Mouse (Mus musculus): ENCODE measurements around the gene Ppp6r2.

Gene Ppp6r2

DNA sequence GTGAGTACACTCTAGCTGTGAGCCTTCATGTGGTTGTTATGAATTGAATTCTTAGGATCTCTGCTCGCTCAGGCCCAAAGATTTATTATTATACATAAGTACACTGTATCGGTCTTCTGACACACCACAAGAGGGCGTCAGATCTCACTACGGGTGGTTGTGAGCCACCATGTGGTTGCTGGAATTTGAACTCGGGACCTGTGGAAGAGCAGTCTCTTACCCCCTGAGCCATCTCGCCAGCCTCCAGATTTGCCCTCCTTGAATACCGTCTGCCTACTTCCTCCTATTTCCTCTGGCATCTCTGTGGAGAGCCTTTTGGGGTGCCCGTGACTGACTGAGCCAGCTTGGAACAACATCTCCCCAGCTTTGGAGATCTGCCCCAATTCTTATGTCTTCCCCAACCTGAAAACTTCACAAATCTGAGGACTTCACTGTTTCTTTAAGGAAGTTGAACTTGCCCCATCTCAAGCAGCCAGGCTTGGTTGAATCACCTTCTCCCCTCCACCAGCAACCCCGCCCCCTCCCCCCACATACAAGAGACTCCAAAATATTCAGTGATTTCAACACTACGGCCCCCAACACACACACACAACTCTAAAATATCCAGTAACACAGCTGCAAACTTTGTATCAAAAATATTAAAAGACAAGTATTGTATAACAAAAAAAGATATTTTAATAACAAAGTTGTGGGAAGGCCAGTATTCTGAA, 29.6 kb upstream of the Ppp6r2 start:
- no peak for DNase-seq (ENCODE audit: low spot score in 2 of 2)

DNA sequence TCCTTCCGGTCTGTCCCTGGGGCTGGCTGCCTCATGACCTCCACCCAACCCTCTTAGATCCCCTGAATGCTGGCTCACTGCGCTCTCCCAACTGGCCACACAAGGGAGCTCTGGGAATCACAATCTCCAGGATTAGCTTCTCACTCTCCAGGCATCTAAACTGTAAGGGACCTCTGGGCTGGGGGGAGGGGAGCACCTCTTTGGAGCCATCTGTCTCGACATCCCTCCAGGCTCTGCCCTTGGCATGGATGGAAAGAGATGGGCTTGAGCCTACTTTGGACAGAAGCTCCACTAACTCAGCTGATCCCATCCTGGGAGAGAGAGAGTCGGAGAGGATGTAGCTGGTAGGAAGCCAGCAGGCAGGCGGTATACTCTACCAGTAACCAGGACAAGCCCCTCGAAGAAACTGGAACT, 29.0 kb upstream of the Ppp6r2 start:
- no peak for DNase-seq (ENCODE audit: low spot score in 2 of 2)

DNA sequence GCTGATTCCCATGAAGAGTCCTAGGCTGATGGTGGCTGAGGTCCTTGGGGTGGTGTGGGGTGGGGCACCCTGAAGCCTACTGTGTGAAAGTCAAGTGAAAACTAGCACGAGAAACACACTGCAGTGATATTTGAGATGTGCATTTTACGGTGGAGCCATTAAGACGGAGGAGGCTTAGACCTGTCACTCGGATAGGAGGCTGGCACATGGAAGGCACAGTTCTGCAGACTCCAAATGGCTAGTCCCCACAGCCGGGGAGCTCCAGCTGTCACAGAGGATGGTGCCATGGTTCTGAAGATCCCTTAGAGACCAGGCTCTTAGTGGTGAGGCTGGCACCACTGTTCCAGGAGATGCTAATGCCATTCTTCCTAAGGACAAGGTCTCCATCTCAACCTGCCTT, 28.5 kb upstream of the Ppp6r2 start:
- no peak for DNase-seq (ENCODE audit: low spot score in 2 of 2)

DNA sequence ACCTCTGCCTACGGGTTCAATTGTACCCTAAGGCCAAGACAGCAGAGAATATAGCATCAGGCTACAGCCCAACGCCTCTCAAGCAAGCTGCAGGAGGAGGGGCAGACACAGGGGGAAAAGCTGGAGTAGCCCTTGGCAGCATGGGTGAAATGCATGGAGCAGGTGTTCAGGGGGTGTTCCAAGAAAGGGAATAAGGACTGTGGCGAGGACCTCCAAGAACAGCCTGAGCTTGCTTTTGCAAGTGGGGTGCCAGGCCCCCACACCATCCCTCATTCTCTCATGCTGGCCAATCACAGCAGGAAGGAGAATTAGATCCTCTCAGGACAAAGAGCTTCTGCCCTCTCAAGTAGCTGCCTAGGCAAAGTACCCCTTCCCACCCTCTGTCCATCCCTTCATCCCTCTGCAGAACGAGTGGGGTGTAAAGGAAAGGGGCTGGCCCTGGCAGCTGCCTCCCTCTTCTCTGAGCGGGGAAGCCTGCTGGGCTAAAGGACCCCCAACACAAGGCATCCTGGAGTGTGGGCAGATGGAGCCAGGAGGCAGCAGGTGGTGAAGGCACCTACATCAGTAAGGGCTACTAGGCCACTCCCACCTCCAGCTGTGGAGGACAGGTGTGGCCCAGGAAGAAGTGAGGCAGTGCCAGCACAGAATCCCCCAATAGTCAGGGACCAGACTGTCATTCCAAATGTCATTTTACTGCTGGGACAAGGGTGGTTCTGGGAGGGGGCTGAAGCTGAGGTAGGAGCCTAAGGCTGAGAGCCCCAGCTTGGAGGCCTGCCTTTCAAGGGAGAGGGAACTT, 27.0 kb upstream of the Ppp6r2 start:
- DNase-seq (ENCODE audit: low spot score in 2 of 2), result no peak

DNA sequence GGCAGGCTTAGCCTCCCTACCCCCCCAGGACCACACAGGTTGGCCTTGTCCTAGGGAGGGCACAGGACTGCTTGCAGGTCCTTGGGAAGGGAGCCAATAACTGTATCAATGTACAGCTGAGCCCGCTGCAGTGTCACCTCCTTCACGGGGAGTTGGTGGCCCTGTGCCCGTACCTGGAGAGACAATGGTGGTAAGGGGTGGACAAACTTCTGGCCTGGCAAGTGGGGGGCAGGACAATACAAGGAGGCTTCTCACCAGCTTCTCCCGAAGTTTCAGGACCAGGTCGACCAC, 26.5 kb upstream of the Ppp6r2 start:
- no peak for DNase-seq (ENCODE audit: low spot score in 2 of 2)

DNA sequence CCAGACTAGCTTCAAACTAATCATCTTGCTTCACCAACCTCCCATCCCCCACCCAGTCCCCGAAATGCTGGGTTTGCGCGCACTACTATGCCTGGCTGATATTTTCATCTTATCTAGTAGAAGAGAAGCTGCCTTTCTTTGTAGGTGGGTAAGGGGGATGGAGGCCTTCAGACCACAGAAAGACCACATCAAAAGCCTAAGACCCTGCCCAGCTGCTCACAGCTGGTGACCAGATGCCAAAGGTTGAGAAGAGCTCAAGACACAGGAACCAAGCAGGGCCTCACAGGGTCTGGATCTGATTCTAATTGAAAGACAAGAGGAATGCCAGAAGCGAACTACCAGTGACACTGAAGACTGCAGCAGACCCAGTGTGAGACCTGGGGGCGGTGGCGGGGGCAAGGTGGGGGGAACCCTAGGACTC, 16.1 kb upstream of the Ppp6r2 start:
- DNase-seq (ENCODE audit: low spot score in 2 of 2), result no peak

DNA sequence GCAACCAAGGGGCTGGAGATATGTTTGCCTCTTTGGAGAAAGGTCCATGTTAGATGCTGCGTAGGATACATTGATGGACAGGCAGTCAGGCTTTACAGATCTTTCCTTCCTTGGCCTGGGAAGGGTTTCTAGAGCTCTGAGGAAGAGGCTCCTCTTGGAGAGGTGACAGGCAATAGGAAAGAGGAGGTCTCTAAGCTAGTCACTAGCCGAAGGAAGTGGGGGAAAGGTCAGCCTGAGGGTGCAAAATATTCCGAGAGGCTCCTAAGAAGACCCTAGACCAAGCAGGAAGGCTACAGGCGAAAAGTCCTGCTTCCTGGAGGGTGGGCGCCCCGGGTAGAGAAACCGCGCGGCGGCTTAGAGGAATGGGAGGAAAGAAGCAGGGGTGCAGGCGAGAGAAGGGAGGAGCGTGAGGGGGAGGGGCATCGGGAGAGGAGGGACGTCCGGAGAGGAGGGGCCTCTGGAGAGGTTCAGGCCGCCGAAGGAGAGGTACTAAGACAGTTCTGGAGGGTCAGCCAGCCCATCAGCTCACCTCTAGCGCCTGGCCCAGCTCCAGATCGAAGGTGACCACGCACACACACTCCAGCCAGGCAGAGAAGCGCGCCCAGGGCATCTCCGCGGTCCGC, 15.6 kb upstream of the Ppp6r2 start:
- peak; percentile 90 to 91 for DNase-seq (ENCODE audit: low spot score in 2 of 2)

DNA sequence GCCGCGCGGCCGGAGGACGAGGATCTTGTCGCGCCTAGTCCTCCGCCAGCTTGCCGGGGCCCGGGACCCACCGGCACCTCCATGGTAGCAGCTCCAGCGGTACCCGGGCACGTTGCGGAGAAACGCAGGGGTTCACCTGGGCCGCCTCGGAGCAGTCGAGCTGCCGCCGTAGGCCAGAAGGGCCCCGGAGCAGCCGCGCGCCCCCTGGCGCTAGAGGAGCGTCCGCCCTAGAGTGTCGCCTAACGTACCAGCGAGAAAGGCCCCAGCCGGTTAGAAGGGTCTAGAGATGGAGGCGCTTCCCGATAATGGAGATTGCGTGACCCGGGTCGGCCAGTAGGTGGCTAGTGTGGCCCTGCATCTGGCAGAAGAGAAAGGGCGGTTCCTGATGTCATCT, 15.0 kb upstream of the Ppp6r2 start, which contains the start of gene Dennd6b:
Gene Dennd6b, minus strand, starts transcription at position 184 of the 394 bp plus-strand sequence.
- DNase-seq (ENCODE audit: low spot score in 2 of 2), result peak; percentile 97 to 98

DNA sequence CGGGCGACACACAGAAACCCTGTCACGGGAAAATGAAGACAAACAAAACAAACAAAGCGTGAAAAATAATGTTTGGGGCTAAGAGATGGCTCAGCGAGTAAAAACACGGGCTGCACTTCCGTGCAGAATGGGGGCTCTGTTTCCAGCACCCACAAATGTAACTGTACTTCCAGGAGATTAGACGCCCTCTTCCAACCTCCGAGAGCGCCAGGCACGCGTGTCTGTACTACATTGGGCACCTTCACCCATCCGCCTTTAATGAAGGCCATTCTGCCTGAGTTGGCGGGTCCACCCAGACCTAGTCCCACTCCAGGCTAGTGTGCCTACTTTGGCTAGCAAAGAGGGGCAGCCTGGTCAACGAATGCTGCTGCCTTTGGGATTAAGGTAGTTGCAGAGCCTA, 14.3 kb upstream of the Ppp6r2 start:
- DNase-seq (ENCODE audit: low spot score in 2 of 2), result no peak

DNA sequence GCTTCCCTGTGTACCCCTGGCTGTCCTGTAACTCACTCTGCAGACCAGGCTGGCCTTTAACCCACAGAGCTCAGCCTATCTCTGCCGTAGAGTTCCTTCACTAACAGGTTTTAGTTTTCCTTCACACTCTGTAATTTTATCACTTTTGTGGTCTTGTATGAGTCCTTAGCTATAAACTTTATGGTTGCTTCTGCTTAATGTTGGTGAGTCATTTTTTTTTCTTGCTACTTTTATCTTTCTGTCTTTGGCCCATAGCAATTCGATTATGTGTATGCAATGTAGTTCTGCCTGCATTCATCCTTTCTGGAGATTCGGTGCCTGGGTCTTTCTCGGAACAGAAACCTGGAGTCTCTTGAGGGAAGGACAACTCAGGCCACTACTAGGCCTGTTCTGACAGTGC, 3.9 kb upstream of the Ppp6r2 start:
- no peak for DNase-seq (ENCODE audit: low spot score in 2 of 2)

DNA sequence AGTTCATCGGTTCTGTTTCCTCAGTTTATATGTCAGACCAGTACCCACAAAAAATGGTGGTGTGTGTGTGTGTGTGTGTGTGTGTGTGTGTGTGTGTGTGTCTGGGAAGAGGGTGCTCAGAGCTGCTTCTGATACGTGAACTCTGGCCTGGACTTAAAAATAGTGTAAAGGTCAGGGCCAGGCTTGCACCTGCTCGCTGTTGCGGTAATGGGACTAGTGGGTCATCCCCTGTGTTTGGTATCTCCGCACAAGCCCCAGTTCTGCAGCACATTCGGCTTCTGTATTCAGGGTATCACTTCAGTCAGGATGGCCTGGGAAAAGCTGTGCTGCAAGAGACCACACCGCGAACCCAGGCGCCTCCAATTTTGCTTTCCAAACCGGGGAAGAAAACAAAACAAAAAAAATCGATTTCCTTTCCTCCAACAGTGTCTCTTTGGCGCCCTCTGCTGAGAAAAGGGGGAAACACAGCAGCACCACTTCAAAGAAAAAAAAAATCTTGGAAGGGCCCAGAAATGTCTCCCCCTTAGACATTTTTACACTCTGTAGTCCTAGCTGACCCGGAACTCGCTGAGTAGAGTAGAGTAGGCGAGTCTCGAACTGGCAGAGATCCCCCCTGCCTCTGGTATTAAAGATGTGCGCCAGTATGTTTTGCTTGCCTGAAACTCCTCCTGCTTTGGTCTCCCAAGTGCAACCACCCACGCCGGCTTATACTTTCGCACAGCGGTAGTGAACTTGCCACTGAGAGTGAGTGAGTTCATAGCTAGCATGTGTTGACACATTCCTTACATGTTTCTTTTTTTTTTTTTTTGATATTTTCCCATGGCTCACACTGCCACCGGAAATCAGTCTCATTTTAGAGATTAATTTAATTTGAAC, 1.2 kb upstream of the Ppp6r2 start:
- DNase-seq (ENCODE audit: low spot score in 2 of 2), result peak; percentile 78 to 87

DNA sequence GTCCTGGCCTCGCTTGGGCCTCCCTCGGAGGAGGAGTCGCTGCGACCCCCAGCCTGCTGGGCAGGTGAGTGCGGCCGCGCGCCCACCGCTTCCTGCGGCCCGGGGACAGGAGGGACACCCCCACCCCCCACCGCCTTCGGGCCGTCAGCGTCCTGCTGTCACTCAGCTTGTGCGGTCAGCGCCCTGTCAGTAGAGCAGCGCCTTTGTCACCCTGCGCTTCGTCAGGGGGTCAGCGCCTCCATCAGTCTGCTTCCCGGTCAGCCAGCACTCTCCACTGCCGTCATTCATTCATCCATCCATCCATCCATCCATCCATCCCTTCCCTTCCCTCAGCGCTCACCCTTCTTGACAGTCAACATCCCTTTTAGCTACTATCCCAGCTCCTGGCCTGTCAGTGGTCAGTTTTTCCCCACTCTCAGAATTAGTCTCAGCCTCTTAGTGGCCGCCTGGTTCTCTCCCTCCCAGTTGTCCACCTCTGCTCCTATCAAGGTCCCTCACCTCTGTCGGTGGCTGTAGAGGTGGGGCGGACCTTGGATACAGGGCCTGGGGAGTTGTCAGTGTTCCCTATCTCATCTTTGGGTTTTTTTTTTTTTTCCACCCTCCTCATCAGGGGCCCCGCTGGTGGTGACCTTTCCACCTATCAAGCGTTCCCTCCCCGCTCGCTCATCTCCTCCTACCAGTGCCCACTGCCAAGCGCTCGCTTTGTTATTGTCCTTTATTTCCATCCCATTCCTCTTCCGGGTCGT, 536 bp downstream of the Ppp6r2 start:
- DNase-seq (ENCODE audit: low spot score in 2 of 2), result peak; percentile 17 to 32

DNA sequence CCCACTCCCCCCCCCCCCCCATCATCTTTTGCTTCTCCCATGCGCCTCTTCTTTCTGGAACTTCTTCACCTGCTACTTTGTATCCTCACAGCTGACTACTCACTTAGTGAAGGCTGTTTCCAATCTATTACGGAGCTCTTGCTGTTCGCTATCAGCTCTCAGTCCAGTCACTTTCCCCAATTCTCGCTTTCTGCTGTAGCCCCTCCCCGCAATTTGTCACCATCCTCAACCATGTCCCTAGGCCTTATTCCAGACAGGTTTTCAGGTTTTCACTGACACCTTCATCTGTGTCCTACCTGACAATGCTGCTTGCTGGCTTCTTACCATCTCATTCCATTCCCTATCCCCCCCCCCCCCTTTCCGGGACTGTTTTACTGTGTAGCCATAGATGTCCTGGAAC, 1.1 kb downstream of the Ppp6r2 start:
- DNase-seq (ENCODE audit: low spot score in 2 of 2), result no peak

DNA sequence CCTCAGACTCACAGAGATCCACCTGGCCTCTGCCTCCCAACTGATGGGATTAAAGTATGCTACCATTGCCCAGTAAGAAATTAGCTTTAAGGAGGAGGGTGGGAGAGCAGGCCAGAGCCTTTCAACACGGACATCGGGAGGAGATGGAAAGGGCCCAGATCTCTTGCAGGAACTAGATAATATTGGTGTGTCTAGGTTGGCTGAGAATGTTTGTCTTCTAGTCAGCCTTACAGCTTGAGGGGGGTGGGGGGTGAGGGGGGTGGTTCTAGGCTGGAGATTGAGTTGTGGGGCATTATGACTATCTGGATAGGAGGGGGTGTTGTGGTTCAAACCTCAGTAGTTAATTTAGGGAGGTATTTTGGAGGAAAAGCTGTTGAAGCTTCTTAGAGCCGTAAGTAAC, 2.2 kb downstream of the Ppp6r2 start:
- DNase-seq (ENCODE audit: low spot score in 2 of 2), result no peak

DNA sequence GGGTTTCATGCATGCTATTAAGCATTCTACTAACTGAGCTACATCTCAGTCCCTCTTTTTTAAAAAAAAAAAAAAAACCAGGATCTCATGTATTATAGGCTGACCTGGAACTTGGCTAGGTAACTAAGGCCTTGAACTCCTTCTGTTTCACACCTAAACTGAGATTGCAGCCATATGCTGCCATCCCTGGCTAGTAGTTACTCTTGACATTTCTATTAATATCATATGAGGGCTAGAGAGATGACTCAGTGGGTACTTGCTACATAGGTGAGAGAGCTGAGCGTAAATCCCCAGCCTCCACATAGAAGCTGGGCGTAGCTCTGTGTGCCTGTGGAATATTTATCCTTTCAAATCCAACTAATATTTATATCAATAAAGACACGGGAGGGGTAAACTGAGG, 3.6 kb downstream of the Ppp6r2 start:
- no peak for DNase-seq (ENCODE audit: low spot score in 2 of 2)

DNA sequence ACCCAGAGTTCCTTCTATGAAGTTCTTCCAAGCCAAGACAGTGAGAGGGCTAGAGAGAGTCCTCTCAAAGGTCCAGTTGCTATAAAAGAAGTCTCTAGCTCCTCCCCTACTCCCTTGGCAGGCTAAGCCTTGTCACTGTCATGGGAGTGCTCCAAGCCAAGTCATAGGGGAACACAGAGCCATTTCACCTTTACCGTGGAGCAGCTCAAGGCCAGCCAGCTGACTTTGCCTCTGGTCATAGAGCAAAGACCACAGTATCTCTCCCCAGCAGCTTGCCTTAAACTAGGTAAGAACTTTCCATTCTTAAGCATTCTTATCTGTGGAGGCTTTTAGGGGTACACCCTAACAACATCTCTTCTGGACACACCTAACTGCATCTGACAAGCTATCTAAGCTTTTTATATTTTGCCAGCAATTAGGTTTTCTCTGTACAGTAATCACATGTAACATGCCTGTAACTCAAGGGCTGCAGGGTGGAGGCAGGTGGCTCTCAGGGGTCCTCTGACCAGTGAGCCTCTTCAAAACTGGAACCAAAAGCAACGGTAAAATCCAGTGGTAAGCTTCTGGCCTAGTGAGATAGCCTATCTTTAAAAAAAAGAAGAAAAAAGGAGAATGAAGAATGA, 4.4 kb downstream of the Ppp6r2 start:
- peak in 1 of 2 experiments; percentile 18 for DNase-seq (ENCODE audit: low spot score in 2 of 2)

DNA sequence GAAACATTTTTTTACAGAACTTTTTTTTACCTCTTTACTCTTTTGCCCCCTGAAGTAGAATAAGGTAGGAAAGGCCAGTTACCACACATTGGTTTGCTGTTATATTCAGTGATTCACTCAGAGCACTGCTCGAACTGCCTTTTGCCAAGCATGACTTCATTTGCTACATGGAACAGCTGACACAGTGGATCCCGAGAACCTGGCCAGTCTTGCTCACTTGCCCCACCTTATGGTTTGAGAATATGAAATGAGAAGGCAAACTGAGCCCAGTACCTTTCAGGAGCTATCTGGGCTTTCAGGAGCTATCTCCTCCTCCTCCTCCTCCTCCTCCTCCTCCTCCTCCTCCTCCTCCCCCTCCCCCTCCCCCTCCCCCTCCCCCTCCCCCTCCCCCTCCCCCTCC, 22.2 kb downstream of the Ppp6r2 start:
- no peak for DNase-seq (ENCODE audit: low spot score in 2 of 2)

DNA sequence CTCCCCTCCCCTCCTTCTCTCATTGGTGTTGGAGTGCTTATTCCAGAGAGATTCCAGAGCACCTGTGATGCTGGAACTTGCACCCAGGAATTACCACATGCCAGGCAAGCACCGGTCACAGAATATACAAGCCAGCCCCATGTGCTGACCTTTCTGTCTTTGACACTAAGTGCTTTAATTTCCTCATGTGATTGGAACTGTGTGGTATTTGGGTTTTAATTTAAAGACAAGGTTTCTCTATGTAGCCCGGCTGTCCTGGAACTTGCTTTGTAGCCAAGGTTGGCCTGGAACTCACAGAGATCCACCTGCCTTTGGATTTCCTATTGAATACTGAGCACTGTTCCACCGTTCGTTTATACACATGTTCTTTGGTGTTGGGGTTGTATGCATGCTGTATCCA, 22.7 kb downstream of the Ppp6r2 start:
- DNase-seq (ENCODE audit: low spot score in 2 of 2), result no peak

DNA sequence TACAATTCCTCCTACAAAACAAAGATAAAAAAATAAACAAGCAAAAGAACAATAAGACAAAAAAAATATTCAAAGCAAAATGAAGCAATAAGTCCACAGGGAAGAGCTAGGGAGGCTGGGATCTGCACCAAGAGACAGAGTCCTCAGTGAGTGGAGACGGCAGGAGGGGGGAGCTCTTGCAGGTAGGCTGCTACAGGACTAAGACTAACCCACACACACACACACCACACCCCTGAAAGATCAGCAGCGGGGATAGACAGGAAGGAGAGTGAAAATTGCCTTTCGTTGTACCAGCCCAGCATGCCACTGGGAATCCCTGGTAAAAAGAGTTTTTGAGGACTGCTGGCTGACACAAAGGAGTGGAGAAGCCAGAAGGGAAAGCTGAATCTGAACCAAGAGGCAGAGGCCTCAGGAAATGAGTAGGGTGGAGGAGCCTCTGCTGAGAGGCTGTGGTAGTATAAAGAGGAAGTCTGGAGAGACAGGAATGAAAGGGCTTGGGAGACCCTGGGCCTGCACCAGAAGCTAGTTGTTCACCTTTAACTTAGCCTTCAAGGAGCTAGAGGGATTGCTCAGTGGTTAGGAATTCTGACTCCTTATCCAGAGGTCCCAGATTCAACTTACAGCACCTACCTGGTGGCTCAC, 28.5 kb downstream of the Ppp6r2 start:
- DNase-seq (ENCODE audit: low spot score in 2 of 2), result no peak

DNA sequence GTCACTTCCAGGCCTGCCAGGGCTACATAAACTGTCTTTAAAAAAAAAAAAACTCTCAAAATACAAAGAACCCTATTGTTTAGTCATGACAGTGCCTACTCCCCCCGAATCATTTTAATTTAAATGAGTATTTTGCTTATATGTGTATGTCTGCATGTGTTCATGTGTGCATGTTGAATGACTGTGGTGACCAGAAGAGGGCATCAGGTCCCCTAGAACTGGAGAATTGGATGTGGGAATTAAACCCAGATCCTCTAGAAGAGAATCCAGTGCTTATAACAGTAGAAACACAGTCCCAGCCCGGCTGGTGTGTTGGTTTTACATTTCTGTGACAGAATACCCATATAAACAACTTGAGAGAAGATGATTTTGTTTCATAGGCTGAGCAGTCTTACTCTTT, 29.7 kb downstream of the Ppp6r2 start:
- no peak for DNase-seq (ENCODE audit: low spot score in 2 of 2)

Measured in spleen, postnatal 36 days (tissue).